Mouse (Mus musculus) heart, adult 9 months (tissue): ENCODE data around the gene Dchs2.
A peak's percentile ranks its signal among the peaks of the same experiment; 100 is the strongest.
"Not testable (repeated sequence)": the region's sequence is repeated elsewhere in the genome, so short reads cannot be mapped to it uniquely, and the experiment has no call there.

Experiments used
- DNase-seq, 2 experiments: peaks; one replicate each; pipeline ENCODE4 v3.0.0; 2022; ENCODE audit warnings: low spot score in 2 of 2

Gene Dchs2

DNA sequence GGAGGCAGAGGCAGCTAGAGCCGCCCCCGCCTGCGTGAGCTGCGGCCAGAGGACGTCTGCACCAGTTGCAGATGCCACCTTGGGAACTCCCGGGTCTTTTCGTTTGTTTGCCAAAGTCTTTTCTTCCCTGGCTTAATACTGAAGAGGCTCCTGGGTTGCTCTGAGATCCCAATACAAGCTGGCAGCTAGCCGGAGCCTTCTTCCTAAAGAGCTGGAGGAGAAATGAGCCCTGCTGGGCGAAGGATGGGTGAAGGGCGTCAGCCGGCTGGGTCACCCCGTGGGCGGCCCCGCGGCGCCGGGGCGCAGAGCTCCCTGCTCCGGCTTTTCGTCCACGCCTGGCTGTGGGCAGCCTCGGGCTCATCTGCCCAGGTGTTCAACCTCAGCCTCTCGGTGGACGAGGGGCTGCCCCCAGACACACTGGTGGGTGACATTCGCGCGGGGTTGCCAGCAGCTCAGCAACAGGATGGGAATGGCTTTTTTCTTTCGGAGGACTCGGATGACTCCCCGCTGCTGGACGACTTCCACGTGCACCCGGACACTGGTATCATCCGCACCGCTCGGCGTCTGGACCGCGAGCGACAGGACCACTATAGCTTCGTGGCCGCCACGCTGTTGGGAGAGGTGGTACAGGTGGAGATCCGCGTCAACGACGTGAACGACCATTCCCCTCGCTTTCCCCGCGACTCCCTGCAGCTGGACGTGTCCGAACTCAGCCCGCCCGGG is at the start of gene Dchs2:
Gene Dchs2, plus strand, starts transcription at position 223 of the 723 bp plus-strand sequence.
- no peak for DNase-seq

DNA sequence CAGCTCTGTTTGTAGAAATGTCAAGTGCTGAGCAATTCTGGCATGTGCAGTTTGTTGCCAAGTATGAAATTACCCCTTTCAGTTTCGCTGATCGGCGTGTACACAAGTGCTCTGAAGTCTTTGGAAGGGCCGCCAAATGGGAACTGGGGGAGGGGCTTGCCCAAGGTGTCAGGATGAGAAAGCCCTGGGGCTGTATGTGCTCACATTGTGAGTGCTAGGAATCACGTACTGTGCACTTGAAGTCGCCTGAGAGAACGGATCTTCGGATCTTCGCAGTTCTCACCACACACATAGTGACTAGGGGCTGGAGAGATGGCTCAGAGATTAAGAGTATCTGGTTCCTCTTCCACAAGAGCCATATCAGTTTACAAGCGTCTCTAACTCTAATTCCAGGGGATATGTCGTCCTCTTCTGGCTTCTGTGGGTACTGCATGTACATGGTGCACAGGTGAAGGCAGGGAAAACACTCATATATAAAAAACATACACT is 47.1 kb upstream of the Dchs2 start:
- peak; percentile 9 to 33 for DNase-seq

DNA sequence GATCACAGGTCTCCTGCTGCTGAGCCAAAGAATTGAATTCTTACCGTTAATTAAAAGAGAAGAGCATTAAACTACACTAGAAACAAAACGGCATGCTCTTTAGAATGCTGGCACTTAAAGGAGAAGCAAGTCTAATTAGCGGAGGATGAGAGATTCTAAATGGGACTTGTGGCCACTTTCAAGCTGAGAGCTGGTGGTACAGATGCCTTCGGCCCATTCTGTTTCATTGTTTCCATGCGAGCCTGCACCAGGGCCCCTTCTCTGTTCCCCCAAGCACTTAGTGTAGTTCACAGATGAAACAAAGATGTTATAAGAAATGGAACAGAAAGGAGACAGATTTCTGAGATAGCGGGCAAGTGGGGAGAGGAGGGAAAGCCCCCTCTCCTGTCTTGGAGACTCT is 30.2 kb upstream of the Dchs2 start:
- DNase-seq: no peak

DNA sequence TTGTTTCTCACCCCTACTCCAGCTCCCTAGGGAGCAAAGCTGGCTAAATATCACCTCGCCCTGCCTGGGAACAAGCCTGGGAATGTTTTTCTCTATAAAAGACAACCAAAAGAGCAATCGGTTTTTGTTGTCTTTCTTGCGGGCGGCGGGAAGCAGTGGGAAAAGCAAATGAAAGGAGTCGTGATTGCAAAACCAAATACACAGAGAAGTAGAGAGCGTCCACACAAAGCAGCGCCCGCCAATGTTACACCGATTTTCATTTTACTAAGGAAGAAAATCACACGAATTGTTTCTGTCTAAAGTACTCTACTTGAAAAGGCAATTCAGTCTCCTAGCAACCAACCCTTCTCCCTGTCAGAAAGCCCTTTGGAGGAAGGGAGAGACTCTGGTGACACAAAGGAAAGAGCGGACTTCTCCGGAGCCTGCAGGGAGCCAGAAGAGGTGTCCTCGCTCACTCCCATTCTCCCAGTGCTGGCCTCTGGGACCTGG is 29.2 kb upstream of the Dchs2 start:
- DNase-seq: no peak

DNA sequence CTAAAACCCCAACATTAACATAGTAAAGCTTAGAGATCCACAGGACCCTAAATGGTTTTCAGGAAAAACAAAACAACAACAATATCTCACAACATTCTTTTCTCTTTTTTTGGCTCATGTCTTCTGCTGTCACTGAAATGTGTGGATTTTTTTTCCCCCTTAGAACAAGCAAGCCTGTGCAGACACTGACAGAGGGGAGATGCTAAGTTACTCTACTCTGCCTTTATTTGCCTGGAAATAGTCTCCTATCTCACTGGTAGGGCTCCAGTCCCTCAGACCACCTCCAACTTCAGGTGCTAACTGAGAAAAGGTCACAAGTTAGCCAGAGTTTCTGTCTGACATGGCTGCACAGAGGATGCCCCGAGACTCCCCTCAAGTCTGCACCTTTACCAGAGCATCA is 28.6 kb upstream of the Dchs2 start:
- no peak for DNase-seq

DNA sequence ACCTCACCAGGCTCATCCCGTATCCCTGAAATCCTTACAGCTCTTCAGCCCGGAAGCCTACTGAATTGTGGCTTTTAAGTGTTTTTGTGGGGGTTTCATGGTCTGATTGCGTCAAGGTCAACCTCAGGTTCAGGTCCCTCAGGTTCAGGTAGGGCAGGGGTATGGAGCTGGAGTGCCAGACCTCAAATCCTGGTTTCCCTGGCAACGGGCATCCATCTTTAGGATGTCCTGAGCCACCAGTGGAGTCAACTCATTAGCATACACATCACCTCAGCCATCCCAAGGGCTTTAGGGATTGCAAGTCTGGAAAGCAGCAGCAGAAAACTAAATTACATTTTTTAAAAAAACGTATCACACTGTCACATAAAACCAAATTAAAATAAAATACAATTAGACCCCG is 28.1 kb upstream of the Dchs2 start:
- DNase-seq: no peak

DNA sequence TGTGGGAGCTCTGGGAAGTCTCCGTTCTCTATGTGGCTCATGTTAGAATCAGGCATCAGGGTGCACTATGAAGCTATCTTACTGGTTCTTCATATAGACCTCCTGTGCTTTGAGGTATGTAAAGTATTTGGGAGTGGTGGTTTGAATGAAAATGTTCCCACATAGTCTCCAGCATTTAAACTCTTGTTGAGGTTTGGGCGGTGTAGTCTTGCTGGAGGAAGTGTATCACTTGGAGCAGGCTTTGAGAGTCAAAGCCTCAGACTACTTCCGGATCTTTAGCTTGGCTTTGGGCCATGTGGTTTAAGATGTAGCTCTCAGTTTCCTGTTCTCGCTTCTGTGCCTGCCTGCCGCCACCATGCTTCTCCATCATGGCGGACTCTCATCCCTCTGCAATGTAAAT is 25.5 kb upstream of the Dchs2 start:
- DNase-seq: no peak

DNA sequence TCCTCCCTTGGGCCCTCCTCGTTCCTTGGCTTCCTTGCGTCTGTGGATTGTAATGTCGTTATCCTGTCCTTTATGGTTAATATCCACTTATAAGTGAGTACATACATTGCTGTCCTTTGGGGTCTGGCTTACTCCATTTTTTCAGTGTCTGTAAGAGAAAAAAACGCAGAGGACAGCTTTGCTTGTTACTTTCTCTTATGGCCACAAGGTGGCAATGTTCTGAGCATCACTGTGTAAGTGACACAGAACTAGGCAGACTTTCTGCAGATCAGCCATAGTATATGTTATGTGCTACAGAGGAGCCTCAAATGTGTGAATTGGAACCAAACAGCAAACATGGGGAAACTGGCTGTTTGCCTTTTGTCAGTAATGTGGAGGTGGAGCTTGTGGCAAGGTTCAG is 17.6 kb upstream of the Dchs2 start:
- DNase-seq: no peak

DNA sequence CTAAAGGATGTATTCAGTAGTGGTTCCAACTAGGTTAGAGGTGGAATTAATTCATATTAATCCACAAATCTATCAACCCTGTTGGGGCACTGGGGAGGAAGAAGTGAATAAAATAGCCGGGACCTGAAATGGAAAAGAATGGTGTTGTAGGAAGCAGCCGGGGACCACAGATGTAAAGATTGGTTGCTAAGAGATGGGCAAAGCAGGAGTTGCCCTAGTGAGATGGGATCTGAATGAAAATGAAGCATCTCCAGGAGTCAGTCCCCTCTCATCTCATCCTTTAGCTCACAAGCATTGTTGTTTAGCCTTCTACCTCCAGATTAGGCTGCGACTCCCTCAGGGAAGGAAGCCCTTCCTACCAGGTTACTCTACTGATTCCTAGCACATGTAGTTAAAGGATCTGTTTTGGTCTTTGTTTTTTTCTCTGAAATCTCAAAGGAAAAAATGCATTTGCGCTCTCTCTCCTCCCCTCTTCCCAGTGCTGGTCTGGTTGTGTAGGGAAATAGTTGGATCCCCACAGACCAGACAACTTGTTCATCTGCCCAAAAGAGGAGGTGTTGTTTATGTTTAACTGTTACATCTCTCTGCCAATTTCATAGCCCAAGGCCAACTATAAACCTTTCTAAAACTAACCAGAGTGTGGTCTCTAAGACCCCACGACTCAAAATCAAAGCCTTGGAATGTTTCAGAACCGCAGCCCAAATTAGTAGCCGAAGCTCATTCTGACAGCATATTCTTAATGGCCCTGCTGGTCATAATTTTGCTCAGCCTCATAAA is 16.1 kb upstream of the Dchs2 start:
- DNase-seq: no peak

DNA sequence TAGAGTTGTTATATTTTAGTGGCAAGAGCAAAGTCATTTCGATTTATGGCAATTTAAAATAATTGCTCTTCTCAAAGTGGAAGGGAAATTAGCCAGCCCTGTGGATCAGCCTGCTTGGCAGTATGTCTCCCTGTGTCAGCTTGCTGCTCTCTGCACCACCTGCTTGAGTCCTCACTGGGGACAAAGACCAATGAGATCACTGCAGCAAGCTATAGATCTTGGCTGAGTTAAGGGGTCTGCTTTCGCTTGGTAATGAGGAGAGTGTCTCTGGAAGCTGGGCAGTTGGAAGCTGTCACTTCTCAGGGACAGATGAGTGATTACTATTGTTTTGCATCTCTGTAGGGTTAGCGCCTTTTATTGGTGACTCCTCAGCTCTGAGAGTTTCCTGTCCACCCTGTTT is 14.9 kb upstream of the Dchs2 start:
- DNase-seq: no peak

DNA sequence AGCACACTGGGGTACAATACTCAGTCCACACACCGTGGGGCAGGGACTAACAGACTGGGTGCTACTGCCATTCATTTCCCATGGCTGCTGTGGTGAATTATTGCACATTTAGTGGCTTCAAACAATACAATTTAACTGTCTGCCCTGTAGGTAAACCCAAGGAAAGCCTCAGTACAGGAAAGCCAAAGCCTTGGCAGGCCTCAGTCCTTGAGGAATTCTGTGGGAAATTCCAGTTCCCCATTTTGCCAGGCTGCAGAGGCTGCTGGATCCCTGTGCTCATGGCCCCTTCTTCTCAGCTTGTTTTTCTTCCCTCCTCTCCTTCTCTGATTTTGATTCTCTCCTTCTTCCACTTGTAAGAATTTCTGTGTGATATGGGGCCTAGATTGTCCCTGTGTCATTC is 12.8 kb upstream of the Dchs2 start:
- no peak for DNase-seq

DNA sequence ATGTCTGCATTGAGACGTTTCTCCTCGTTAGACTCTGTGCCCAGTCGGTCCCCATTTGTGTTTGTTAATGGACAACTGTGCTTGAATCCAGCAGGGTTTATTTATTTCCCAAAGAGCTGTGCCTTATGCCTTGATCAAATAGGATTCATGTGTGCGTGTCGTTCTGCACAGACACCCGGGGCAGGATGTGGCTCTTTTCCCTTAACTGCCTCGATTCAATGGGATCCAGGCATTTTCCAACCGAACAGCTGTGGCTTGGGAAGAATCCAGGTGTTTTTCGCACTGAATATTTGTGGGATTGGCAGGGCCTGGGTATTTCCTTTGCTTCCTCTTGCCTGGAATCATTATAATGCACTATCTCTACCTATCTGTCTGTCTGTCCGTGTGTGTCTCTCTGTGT is 10.2 kb upstream of the Dchs2 start:
- DNase-seq: no peak

DNA sequence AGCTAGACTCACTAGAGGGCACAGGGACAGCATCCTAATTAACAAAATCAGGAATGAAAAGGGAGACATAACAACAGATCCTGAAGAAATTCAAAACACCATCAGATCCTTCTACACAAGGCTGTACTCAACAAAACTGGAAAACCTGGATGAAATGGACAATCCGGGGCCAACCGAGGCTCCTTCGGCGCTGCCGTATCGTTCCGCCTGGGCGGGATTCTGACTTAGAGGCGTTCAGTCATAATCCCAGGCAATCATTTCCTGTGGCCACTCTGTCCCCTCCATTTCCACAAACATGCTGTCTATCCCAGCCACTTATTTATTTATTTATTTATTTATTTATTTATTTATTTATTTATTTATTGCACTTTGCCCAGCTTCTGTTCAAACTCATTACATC is 3.8 kb upstream of the Dchs2 start:
- DNase-seq: not testable (repeated sequence)

DNA sequence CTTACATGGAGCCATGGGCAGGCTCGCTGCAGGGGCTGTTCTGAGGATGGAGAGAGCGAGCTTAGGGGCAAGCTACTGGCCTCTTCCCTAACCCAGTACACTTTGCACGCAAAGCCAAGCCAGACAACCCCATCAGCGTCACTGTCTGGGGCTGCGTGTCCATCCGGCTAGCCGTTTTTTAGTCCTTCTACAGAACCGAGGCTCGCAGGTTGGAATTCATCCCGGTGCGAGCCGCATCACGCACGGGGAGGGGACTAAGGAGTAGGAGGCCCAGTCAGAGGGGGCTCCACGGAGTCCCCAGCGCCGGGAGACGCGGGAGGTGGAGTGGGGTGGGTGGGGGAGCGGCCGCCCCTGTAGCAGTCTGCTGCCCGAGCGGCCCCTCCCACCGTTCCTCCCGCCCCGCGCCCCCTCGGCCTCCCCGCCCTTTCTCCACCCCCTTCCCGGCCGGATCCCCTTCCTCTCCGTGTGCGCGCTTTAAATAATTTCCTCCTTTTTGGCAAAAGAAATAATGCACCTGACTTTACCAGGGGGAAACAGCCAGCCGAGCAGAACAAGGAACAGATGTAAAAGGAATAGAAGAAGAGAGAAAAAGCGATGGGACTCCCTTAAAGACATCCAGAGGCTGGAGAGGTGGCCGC is 541 bp upstream of the Dchs2 start:
- DNase-seq: peak in 1 of 2 experiments; percentile 31

DNA sequence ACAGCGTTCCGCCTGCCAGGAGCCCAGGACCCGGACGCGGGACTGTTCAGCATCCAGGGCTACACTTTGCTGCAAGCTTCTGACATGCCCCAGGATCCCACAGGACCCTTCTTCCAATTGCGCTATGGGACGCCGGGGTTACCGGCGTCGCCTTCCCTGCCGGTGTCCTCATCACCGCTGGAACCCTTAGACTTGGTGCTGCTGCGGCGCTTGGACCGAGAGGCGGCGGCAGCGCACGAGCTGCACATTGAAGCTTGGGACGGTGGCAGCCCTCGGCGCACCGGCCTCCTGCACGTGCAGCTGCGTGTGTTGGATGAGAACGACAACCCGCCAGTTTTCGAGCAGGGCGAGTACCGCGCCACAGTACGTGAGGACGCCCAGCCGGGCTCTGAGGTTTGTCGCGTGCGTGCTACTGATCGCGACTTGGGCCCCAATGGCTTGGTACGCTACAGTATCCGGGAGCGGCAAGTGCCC is 738 bp downstream of the Dchs2 start:
- DNase-seq: no peak

DNA sequence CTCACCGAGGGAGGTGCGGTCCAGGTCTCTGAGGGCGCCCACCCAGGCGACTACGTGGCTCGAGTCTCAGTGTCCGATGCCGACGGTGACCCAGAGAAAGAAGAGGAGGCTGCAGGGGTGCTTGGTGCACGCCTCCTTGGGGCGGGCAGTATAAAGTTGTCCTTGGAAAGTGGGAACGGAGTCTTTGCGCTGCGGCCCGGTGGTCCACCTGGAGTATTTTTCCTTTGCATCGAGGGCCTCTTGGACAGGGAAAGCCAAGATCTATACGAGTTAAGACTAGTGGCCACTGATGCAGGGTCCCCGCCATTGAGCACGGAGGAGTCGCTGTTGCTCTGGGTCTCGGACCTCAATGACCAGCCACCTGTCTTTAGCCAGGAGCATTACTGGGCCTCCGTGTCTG is 1.4 kb downstream of the Dchs2 start:
- no peak for DNase-seq

DNA sequence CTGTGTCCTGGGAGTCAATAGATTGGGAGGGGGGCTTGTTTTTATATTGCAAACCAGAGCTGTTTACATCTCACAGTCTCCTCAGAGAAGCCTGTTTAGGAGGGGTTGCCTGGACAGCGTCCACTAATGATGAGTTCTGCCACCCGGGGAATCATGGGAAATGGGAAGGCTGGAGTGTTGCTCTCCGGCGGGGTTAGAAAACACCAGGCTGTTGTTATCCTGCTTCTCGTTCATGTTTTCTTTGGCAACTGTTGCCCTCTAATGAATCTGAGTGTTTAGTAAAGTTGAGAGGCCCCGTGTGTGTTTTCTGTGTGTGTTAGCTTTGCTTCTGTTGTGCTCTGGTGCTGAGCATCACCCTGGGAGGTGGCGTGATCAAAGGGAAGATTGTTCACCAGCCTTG is 8.7 kb downstream of the Dchs2 start:
- peak; percentile 15 to 55 for DNase-seq

DNA sequence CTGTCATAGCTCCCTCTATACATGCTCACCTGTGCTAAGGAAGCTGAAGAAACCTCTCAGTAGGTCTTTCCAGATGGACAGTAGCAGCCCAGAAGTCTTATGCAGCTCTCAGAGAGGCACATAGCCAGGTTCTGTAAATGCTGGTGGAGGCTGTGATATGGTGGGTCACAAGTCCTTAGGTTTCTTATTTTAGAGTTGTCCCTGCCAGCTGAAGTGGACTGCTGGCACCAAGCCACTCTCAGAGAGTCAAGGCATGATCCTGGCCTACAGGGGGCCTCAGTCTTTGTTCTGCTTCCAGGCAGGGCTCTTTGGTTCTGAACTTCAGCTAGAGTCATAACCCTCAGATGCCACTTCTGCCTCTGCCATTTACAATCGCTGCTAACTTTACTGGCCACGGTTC is 11.1 kb downstream of the Dchs2 start:
- no peak for DNase-seq

DNA sequence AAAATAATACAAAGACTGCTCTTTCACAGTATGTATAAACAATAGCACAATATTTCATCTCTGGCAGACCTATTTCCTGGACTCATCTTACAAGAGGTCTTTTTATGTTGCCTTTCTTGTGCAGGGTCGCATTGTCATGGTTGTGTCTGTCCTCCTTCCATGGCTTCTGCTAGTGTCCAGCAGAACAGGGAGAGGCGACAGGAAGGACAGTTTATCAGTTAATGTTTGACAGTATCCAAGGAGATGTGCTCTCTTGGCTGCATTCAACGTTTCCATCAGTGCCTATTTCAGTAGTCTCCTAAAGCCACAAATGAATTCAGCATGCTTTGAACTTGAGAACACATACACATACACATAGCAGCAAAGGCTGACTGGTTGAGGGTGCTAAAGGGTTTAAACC is 17.9 kb downstream of the Dchs2 start:
- no peak for DNase-seq

DNA sequence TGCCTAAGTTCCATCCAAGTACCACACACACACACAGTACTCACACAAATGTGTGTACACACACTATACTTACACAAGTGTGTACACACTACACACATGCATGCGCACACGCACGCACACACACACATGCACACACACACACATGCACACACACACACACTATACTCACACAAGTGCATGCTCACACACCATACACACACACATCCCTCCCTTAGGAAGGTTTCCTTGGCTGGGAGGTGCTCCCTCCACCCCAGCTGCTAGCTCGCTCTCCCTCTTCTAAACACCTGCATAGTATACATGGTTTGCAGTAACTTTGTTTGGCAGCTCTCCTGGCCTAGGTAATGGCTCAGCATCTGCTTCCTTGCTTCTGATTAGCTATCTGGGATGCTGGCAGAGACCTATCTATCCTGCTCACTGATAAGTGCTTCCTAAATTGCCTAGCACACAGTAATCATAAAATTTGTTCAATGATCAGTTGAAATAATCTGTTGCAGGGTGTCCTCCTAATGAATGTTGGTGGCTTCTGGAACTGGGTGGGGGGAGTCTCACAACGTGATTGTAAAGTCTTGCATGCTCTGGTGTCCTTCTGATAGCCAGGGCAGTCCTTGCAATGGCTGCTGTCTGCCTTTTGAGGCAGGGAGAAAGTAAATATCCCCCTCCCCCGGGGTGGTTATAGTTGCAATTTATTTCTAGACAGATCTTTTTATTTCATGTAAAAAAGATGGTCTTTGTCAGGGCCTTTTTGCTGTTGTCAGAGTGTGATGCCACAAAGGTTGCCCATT is 19.7 kb downstream of the Dchs2 start:
- DNase-seq: no peak

DNA sequence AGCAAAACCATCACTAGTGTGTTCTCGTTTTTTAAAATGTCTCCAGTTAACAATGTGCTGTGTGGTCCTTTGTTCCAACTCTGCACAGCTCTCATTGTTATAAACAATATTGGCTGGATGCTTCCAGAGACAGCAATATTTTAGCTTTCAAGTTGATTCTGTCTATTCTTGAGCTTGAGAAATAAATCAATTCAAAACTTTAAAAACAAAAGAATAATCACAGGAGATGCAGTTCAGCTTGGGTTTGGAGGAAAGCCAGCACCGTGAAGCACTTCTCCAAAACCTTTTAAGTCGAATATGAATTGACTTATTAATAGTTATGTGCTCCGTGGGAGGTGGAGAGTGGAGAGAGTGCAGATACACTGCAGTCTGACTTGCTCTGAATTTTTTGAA is 20.3 kb downstream of the Dchs2 start:
- no peak for DNase-seq

DNA sequence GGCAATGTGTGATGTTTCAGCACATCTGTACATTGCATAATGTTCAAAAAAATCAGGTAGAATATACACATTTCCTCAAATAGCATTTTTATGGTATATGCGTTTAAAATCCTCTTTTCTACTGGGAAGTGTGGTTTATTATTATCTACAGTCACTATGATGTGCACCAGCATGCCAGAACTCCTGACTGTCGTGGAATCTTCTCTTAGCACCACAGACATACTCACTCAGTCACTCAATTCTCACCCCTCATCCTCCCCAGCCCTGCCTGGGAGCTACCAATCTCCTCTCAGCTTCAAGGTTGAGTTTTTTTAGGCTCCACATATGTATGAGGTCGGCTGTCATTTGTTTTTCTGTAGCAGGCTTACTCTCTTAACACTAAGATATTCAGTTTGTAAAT is 20.8 kb downstream of the Dchs2 start:
- DNase-seq: no peak
